Mouse (Mus musculus) limb, embryonic 14.5 days (tissue): ENCODE measurements around the gene Ubqln3. TPM values are rescaled to one million over a fixed set of nuclear protein-coding genes. Genes with fewer than 3 reads are reported as not detected.

Experiments used
- ATAC-seq: fragments of 200-750 bp; cut with Nextera tagmentation; 2 replicates; pipeline ENCODE4 v1.8.0; 2017; ENCODE audit warnings: low read depth, moderate number of reproducible peaks, moderate TSS enrichment; ENCODE audit not compliant: low FRiP score
- DNase-seq: peaks from one replicate; pipeline ENCODE4 v3.0.0-alpha.2; 2015; ENCODE audit warnings: low spot score
- H3K27ac ChIP-seq: fragments of 300-500 bp; sonication (generic); replicated peaks from 2 replicates; pipeline ENCODE4 v1.5.1; 2014; ENCODE audit warnings: low read depth, mild to moderate bottlenecking, low read length, moderate library complexity, mixed read lengths
- H3K27me3 ChIP-seq: fragments of 300-500 bp; sonication (generic); 2 replicates; pipeline ENCODE4 v1.6.1; 2014; ENCODE audit warnings: low read length, mixed read lengths; ENCODE audit not compliant: control insufficient read depth, insufficient read depth
- H3K36me3 ChIP-seq: fragments of 300-500 bp; sonication (generic); 2 replicates; pipeline ENCODE4 v1.6.1; 2014; ENCODE audit warnings: mild to moderate bottlenecking, low read length, moderate library complexity, mixed read lengths; ENCODE audit not compliant: control insufficient read depth, insufficient read depth
- H3K4me1 ChIP-seq: fragments of 300-500 bp; sonication (generic); 2 replicates; pipeline ENCODE4 v1.6.1; 2014; ENCODE audit warnings: antibody characterized with exemption, low read length, mixed read lengths; ENCODE audit not compliant: control insufficient read depth, insufficient read depth
- H3K4me2 ChIP-seq: fragments of 300-500 bp; sonication (generic); replicated peaks from 2 replicates; pipeline ENCODE4 v1.6.1; 2014; ENCODE audit warnings: low read depth, mild to moderate bottlenecking, low read length, moderate library complexity; ENCODE audit not compliant: severe bottlenecking
- H3K4me3 ChIP-seq: fragments of 300-500 bp; sonication (generic); replicated peaks from 2 replicates; pipeline ENCODE4 v1.5.1; 2014; ENCODE audit warnings: low read length
- H3K9ac ChIP-seq: fragments of 300-500 bp; sonication (generic); 2 replicates; pipeline ENCODE4 v1.6.1; 2014; ENCODE audit warnings: mild to moderate bottlenecking, low read depth, low read length, moderate library complexity; ENCODE audit not compliant: severe bottlenecking
- H3K9me3 ChIP-seq: fragments of 300-500 bp; sonication (generic); 2 replicates; pipeline ENCODE4 v1.6.1; 2016; ENCODE audit warnings: low read length; ENCODE audit not compliant: control insufficient read depth
- POLR2A ChIP-seq: fragments of 200-500 bp; IDR thresholded peaks from 2 replicates; pipeline ENCODE4 v1.8.0; 2012; ENCODE audit warnings: inconsistent platforms, mild to moderate bottlenecking, moderate library complexity, borderline replicate concordance; ENCODE audit not compliant: insufficient read depth, insufficient read length; ENCODE audit errors: extremely low read depth
- WGBS: fragments of 180-500 bp; shearing (Covaris S2); extraction: QIAGEN DNeasy Blood & Tissue Kit; methylation state at CpG from one replicate; pipeline ENCODE4 v1.1.7; 2014; 5-methylcytosine and 5-hydroxymethylcytosine counted together
- polyA plus RNA-seq, 2 experiments: library from polyadenylated mRNA; depleted of rRNA in 1 of 2; stranded (reverse) in 1 of 2; unstranded in 1 of 2; fragments of >200 nt; fragmentation: Nextera tagmentation in 1 of 2; extraction: Ambion mirVana in 1 of 2; gene quantifications; 2 replicates each; pipeline versions ENCODE4 v1.2.1 to v1.2.3; 2012 to 2014

The Ubqln3 gene
- polyA plus RNA-seq (2012; rRNA removed), result not detected in 2 replicates
- polyA plus RNA-seq (2014; fragmentation: Nextera tagmentation; extraction: Ambion mirVana), result not detected in 2 replicates

GRCm38 (mm10) chr7:104143179-104143578 is at the start of gene Ubqln3:
TSS of gene Ubqln3 (minus strand) at chr7:104143279.
- TF ChIP-seq POLR2A, result no peak

GRCm38 (mm10) chr7:104191275-104191674 is 48.2 kb upstream of the Ubqln3 start:
- no peaks in the 10 kb centered on the region for H3K27me3 ChIP-seq
- no peak overlapping the region for H3K9ac ChIP-seq
- no peak overlapping the region for H3K27ac ChIP-seq
- H3K4me1 ChIP-seq, result no peaks in the 10 kb centered on the region
- H3K36me3 ChIP-seq, result no peaks in the 10 kb centered on the region
- DNase-seq, result no peak
- ATAC-seq, result no peak
- no peak overlapping the region for H3K4me2 ChIP-seq
- H3K4me3 ChIP-seq, result no peak overlapping the region
- no peaks in the 10 kb centered on the region for H3K9me3 ChIP-seq
- TF ChIP-seq POLR2A, result no peak
- WGBS, result 56% methylated on average over 9 of the region's 9 CpGs

More at GRCm38 (mm10) chr7:104143179-104143578, at the start of gene Ubqln3:
- Histone ChIP-seq H3K27me3 (no peaks in the 10 kb centered on the region), H3K9me3 (no peaks in the 10 kb centered on the region), H3K36me3 (no peaks in the 10 kb centered on the region), H3K4me1 (no peaks in the 10 kb centered on the region), H3K4me3 (no peak within 1 kb of the TSS), H3K9ac (no peak within 1 kb of the TSS), H3K27ac (no peak within 1 kb of the TSS), H3K4me2 (no peak within 1 kb of the TSS)
- ATAC-seq (no peak), DNase-seq (no peak)
- WGBS, result 76% methylated on average over 3 of the region's 3 CpGs

DNA sequence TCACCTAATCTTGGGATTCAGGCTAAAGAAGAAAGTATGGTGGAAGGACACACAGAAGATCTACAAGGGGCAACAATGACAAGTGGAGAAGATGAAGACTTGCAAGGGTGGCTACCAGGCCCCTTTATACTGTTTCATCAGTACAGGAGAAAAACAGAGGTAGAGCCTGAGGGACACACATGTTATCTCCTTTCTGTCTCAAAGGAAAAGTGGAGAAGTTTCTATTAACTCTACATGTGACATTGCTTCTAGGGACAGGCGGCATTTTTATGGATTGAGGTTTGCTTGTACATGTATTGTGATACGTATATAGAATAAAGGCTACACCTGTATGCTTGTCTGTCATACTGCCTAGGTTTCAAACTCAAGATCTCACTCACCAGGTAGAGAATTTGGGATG is 40.2 kb upstream of the Ubqln3 start, which contains the start of gene Olfr648:
Gene Olfr648 (minus strand): TSS at position 101 of the 400 bp plus-strand sequence.
- no peak for ATAC-seq
- Histone ChIP-seq H3K27ac (no peak within 1 kb of the TSS), H3K36me3 (no peaks in the 10 kb centered on the region), H3K4me2 (no peak within 1 kb of the TSS), H3K9me3 (no peaks in the 10 kb centered on the region), H3K4me3 (no peak within 1 kb of the TSS), H3K9ac (no peak within 1 kb of the TSS), H3K27me3 (no peaks in the 10 kb centered on the region), H3K4me1 (no peaks in the 10 kb centered on the region)
- 86% methylated on average over 2 of the region's 2 CpGs for WGBS
- DNase-seq, result no peak
- no peak for TF ChIP-seq POLR2A

DNA sequence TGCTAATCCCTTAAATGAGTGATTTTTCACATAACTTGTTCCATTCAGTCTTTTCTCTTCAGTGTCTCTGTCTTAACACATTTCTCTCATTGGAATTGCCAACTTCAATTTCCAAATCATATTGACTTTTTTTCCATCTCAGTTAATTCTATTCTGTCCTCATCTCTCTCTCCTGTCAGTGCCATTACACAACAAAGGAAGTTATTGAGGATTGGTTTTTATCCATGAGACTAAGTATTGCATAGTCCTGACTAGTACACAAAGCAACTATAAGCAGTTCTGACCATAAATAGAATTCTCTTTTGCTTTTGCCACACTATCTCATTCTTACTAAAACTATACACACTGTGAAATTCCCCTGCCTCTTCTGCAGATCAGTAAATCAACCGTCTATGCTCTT is 36.0 kb upstream of the Ubqln3 start:
- no peak overlapping the region for H3K9ac ChIP-seq
- no peak overlapping the region for H3K27ac ChIP-seq
- no peaks in the 10 kb centered on the region for H3K27me3 ChIP-seq
- DNase-seq (no peak), ATAC-seq (no peak)
- TF ChIP-seq POLR2A, result no peak
- H3K4me2 ChIP-seq, result no peak overlapping the region
- H3K36me3 ChIP-seq, result no peaks in the 10 kb centered on the region
- no peaks in the 10 kb centered on the region for H3K9me3 ChIP-seq
- H3K4me3 ChIP-seq, result no peak overlapping the region
- 83% methylated on average over 1 of the region's 1 CpGs for WGBS
- no peaks in the 10 kb centered on the region for H3K4me1 ChIP-seq

DNA sequence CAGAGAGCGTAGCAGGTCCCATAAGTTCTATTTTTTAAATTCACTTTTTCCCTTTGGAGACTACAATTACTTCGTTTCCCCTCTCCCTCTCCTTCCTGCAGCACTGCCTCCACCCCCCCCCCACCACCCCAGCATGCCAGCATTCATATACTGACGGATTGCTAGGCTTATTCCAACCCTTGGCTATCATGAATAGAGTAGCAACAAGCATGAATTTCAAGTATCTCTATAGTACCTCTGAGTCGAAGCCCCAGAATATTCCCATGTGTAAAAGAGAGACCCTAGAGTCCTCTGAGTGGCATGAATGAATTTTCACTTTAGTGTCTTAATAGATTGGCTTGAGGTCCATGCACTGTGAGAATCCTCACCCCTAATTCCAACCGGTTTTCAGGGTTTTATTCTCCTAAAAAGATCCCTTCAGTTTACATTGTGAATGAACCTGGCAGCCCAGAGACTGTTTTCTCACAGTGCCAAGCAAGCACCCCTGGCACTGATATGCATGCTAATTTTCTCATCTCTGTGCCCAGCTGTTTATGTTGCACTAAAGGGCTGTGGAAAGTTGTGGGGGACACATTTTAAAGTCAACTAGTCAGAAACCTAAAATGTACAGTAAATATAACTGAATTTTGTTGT is 35.5 kb upstream of the Ubqln3 start:
- TF ChIP-seq POLR2A, result no peak
- WGBS, result 73% methylated on average over 5 of the region's 5 CpGs
- H3K9ac ChIP-seq, result no peak overlapping the region
- no peaks in the 10 kb centered on the region for H3K27me3 ChIP-seq
- no peaks in the 10 kb centered on the region for H3K36me3 ChIP-seq
- H3K4me1 ChIP-seq, result no peaks in the 10 kb centered on the region
- ATAC-seq (no peak), DNase-seq (no peak)
- H3K4me2 ChIP-seq, result no peak overlapping the region
- no peak overlapping the region for H3K27ac ChIP-seq
- no peaks in the 10 kb centered on the region for H3K9me3 ChIP-seq
- H3K4me3 ChIP-seq, result no peak overlapping the region
